Mouse (Mus musculus): ENCODE measurements around the gene Wnt9b.

The Wnt9b gene

DNA sequence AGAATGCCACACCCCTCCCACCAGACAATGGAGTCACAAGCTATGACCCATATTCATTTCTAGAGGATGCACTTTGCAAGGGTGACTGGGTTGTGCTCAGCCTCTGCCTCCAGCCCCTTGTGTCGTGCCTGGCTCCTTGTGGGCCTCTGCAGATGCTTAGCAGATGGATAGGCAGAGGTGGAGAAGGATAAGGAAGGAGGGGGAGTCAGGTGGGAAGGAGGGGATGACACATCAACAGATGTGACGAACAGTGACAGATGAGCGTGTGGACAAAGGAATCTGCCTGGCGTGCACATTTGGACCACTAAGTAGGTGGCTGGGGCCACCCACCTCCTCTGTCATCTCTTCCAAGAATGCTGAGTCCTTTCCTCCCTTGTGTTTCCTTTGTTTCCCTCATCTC lies 16.6 kb downstream of the Wnt9b start:
- in situ Hi-C loops (cut with MboI), result no loop called here

DNA sequence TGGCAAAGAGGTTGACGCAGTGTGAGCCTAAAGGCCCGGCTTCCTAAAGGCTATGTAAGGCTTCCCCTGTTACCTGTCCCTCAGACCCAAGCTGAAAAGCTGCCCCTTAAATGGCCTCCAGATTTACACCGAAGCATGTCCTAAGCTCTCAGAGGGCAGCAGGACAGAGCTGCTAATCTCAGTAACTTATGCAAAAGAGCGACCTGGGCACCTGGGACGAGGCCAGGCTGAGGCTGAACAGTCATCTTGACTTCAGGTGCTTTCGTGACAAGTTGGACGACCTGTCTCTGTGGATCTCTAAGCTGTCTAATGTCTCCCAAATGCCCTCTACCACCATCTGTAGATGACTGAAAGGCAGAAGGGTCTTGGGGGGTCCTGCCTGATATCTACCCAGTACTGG lies 17.3 kb downstream of the Wnt9b start:
- in situ Hi-C loops (cut with MboI), result no loop called here

DNA sequence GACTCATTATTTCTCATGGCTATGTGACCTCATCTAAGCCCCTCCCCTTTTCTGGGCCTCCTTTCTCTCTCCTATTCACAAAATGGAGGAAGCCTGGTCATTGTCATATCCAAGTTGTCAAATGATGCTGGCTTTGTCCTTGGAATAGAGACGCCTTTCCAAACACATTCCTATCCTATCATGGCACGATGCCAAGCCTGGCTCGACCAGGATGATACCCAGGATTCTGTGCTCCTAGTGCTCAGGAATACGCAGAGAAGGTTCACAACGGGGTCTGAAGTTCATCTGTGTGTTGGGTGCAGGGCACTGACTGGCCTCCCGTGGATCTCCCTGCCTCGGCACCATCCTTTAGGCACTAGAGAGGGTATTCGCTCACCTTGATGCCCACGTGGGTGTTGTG lies 18.0 kb downstream of the Wnt9b start:
- in situ Hi-C loops (cut with MboI), result no loop called here

DNA sequence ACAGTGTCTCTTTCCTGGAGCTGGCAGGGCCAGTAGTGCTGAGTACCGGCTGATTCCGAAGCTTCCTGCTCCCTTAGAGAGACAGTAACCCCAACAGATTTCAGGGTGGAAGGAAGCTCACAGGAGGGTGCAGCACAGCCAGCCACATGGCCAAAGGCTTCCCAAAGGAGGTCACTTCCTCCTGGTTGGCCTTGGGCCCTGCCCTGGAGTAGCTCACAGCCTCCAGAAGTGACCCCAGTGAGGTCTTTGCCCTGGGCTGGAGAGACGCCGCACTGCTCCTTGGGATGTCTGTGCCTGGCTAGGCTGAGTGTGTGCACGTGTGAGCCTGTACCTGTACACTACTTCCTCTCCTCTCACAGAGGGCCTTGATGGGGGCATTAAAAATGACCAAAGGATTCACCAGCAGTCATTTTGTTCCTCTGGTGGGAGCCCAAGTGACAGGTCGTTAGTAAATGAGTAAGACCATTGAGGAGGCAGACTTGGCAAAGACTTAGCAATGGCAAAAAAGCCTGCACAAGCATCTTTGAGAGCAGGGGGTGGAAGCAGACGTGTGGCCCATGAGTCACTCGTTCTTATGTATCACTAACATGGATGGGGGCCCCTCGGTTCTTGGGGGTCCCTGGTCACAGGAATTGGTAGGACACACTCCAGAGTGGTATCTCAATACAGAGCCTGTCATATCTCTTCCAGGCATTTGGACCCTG lies 20.2 kb downstream of the Wnt9b start:
- in situ Hi-C loops (cut with MboI), result no loop called here

DNA sequence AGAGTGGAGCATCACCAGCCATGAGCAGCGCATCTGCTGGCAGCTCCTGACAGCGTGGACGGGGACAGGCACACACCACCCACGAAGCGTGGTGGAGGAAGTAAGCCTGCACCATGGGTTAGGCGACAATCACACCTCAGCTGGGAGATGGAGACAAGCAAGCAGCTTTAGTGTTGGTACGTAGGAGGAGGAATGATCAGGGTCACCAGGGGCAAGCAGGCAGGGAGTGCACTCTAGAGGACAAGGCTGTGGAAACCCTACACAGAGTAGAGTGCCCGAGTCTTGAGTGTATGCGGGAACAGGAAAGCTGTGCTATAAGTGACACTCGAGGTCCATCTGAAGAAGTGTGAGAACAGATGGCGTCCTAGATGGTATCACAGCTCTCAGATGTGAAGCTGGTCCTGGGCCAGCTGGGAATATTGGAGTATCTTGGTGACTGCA lies 25.3 kb downstream of the Wnt9b start:
- in situ Hi-C loops (cut with MboI), result no loop called here

DNA sequence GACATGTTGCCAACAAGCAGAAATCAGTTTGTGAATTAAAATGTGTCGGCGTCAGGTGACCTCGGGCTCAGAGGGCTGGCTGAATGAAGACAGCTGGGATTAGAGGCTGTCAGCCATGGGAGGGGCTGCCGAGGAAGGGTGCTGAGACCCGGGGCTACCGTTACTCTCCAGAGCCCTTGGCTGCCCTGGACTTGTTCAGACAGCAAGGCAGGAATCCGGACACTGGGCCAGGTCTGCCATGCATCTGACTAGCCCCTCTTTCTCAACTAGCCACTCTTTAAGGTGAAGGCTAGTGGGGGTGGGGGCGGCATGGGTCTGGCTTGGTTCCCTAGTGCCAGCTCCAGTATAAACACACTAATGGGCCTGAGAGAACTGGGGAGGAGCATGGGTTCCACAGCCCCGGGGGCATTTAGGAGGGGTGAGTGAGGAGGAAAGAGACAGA lies 27.6 kb downstream of the Wnt9b start:
- in situ Hi-C loops (cut with MboI), result no loop called here

DNA sequence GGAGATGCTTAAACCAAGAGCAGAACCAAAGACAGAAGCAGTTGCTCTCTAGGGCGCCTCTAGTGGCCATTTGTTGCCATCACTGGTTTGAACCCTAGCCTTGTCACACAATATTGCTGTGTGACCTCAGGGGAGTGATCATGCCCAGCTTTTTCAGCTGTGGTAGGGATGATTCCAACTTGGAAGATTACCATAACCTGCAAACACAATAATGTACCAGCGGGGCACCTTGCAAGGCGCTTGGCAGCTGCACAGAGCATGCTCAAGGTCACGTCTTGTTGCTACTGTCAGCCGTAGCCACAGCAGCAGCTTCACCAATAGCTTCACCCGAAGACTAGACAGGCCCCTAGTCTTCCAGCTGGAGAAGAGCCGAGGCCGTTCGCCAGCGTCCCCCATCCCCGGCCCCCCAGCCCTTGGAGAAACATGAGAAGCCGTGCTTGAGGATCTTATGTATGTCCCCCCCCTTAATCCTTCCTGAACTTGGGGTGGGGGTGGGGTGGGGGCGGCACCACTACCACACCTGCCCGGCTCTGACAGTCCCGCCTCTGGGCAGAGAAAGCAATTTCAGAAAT lies 28.1 kb downstream of the Wnt9b start:
- in situ Hi-C loops (cut with MboI), result no loop called here

DNA sequence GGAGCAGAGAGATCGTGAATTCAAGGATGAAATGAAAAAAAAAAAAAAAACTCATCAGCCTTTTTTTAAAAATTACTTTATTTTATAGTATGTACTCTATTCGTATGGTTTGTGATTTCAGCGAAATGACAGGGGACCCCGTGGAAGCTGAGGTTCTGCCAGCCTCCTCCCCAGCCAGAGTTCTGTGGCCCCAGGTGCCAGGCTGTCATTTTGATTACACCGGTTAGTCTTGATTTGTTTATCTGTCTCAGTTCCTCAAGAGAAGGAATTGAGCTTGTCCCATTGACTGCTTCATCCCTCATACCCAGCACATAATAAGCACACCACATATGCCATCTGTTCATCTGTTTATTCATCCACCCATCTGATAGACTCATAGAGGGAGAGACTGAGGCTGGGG lies 30.2 kb downstream of the Wnt9b start:
- in situ Hi-C loops (cut with MboI), result no loop called here

DNA sequence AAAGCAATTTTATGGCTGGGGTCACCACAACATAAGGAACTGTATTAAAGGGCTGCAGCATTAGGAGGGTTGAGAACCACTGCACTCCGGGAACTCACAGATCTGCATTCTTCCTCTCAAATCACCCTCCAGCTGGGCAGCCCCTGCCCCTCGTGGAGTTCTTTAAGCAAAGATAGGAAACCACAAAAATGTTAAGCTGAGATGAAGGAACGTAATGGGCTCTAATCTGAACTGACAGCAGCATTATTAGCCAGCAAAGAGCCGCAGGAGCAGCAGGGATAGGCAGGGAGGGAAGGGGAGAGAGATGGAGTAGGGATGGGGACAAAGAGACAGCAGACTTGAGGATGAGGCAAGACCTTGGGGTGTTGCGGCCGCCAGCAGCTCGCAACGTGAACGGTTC lies 32.6 kb downstream of the Wnt9b start:
- in situ Hi-C loops (cut with MboI), result no loop called here

DNA sequence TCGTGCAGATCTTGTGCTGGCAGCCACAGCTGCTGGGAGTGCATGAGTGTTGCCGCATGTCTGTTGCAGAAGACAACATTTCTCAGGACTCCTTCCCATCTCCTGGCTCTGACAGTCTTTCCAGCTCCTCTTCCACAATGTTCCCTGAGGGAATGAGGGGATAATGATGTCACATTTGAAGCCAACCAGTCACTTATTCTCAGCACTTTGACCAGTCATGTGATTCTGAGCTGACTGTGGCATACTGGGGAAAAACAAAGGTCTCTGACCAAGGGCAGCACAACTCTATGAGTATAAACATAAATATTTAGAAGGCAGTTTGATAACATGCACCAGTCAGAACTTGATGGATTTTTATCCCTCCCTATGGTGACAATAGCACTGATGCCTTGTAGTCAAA lies 35.5 kb downstream of the Wnt9b start:
- in situ Hi-C loops (cut with MboI), result no loop called here

DNA sequence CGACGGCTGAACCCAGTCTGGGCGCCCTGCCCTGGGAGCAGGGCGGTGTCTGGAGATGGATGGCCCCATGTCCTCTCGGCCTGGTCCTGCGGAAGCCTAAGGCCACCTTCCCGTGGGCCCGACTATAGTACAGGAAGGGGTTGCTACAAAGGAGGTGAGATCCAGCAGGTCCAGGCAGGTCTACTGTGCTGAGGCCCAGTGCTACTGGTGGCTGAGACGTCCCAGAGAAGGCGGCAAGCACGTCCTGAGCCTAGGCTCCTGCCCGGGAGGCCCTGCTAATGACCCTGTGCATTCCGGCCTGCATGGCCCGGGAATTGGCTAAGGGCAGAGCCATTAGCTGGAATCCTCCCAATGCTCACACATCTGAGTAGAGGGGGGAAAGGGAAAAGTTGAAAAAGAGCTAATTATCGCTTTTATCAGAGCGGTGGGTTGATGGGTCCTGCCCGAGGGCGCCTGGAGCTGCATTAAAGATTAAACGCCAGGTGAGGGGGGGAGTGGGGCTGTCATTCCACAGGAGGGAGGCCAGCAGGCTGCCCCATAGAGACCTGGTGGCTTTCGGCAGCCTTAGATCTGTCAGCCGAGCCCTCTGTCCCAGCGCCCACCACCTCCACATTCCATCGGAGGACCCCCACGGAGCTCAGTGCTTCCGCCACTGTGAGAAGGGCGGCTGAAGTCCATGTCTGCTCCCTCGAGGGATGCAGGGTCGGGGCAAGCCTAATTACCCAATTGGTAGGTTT lies 37.6 kb downstream of the Wnt9b start:
- in situ Hi-C loops (cut with MboI), result no loop called here

DNA sequence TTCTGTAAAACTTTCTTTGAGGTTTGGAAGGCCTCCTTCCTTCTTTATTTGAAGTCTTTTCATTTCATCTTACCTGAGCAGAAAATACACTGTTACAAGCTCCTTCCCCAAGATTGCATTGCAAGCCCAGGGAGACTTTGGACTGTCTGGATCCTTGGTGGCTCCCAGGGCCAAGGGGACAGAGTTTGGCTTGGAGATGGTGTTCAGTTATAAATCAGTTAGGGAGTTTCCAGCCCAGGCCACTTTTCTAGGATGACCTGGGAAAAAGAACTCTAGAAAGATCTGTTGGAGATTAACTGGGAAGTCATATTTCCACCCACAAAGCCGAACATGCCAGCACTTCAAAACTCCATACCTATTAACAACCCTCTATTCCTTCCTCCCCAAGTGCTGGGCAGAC lies 39.6 kb downstream of the Wnt9b start:
- in situ Hi-C loops (cut with MboI), result no loop called here

DNA sequence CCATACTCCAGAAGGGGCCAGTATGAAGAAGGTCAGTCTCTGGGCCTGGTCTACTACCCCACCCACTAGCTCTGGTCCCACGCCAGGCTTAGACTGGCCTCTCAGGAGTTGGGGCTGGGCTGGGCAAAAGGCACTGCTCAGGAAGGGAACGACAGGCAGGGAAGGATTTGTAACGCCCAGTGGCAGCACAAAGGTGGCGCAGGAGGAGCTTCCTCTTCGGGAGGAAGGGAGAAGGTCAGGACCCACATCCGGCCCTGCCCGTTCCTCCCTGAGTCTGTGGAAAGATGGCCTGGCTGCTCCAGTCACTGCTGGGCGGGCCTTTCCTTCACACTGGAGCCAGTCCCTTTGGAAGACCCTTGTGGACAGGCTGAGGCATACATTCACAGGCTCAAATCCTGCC lies 42.6 kb downstream of the Wnt9b start:
- in situ Hi-C loops (cut with MboI), result no loop called here

DNA sequence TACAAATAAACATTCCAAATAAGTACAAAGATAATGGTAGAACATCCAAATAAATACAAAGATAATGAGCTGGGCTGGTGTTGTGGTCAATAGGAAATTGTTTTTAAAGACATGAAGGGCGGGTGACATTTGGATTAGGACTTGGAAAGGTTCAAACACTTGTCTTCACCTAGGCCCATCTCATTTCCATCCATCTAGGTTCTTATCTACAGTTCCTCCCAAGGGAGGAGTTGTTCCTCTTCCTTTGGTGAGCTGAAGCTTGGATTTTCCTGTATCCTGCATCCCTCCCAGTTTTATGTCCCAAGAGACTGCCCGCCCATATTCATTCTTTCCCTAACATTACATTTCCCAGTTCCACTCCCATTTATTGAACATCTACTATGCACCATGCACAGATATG lies 51.4 kb downstream of the Wnt9b start:
- in situ Hi-C loops (cut with MboI), result no loop called here

DNA sequence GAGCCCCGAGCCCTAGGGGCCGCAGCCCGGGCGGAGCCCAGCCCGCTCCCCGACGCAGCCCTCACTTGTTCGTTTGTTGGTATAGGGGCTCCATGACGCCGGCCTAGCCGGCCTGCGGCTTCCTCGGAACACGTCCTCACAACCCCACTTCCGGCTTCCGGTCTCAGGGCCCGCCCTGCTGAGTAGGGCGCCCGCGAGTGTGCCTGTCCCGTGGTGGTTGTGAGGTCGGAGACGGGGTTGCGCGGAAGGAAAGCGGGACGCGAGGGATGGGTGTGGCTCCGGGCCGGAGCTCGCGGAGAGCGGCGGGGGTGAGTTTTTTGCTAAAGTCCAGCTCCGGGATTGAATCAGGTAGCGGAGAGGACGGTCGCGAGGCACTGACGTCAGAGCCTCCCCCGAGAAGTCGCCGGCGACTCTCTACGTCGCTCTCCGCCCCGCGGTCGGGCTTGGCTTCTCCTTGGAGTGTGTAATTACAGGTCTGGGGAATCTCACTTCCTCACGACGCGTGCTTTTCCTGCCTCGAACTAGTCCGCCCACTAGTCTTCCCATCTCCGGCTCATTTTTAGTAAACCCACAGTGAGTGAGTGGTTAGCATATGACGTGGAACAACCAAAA lies 52.0 kb downstream of the Wnt9b start, which contains the start of gene Gosr2:
Gene Gosr2, minus strand, starts transcription at position 334 of the 612 bp plus-strand sequence.
- in situ Hi-C loops (cut with MboI), result no loop called here

DNA sequence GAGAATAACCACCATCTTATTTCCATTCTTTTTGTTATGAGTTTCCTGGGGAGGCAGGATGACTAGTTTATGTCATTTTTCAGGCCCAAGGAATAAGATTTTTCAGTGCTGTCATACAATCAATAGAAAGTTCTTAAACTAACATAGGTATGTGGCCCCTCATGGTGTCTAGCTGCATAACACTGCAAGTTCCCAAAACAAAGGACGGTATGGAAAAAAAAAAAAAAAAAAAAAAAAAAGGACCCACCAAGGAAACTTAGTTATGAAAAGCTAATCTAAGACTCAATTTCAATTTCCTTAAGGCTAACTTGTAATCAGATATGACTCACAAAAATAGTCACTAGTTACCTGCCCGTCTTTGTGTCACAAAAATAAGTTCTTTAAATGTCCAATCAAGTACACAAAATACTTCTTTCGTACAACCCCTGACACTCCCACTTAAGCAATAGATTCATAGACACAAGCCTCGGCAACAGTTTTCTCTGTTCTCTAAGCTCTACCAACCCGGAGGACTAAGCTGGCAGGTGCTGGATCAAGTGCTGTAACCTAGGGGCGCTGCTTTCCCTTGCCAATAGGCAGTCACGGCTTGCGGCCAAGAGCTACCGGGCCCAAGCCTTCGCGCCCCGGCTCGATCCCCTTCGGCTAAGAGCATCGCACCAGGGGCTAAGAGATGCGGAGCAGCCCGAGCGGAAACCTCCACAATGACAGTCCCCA lies 52.6 kb downstream of the Wnt9b start:
- in situ Hi-C loops (cut with MboI), result no loop called here

DNA sequence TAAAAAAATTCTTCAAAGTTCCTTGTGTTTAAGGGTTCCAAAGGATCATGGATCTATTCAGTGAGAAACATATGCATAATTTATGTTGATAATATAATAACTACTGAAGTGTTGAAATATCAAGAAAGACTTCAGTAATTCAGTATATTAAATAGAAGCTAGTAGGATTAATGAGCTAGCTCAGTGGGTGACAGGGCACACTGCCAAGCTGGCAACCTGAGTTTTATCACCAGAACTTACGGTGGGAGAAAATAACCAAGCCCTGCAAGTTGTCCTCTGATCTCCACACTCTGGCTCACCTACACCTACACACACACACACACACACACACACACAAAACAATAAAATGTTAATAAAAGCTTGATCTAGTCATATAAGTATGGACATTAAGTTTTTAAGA lies 56.4 kb downstream of the Wnt9b start:
- in situ Hi-C loops (cut with MboI), result no loop called here

DNA sequence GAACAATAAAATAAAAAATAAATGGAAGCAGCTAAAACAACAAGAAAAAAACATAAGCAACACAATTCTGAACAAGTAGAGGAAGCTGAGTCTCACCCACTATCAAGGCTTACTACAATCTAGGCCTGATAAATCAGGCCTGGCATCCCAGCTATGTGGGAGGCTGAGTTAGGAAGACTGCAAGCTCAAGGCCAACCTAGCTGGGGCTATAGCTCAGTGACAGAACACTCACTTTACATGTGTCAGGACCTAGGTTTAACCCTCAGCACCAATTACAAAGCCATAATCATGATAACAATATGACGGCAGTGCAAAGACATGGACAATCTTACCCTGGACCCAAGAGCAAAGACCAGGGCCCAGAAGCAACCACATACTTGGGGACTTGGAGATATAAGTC lies 58.6 kb downstream of the Wnt9b start:
- in situ Hi-C loops (cut with MboI), result no loop called here

DNA sequence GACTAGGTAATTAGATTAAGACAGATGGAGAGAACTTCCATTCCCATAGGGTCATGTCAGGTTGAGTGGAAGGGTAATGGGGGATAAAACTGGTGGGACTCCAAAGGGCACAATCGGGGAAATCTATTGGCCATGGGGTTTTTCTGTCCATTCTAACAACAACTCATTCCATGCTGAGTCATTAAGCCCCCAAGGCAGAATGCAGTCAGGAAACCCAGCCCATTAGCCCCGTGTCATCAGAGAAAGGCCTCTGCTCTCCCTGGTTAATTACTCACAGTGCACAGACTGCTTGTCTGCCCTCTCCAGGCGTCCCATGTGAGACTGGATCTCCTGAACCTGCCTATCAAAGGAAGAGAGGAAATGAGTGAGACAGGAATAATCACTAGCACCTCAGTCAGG lies 60.6 kb downstream of the Wnt9b start:
- in situ Hi-C loops (cut with MboI), result no loop called here

DNA sequence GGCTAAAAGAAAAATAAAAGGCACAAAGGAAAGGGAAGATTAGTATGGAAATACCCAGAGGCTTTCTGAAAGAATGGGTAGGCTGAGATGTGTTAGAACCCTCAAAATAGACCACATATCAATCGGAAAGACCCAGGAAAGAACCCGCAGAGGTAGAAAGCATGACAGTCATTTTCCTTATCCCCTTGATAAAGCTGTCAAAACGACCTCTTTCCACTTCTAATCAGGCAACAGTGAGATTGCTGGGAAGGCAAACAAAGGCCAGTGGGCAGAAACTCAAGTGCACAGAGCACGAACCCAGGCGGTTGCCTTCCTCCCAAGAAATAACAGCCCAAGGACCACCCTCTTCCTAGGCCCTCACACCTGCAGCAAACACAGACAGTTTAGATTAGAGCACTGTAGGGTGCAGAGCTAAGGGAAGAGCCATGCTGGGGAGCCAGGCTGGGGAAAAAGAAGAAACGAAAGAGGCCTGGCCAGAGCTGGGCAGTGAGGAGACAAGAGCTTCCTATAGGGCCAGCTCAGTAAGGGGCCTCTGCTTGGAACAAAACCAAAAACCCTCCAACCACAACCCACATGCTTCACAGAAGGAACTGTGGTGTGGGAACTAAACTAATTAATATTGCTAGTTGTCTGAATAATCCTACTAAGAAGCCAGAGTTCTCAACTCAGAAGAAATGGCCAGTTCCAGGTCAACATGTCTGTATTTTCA lies 61.2 kb downstream of the Wnt9b start:
- in situ Hi-C loops (cut with MboI), result no loop called here

DNA sequence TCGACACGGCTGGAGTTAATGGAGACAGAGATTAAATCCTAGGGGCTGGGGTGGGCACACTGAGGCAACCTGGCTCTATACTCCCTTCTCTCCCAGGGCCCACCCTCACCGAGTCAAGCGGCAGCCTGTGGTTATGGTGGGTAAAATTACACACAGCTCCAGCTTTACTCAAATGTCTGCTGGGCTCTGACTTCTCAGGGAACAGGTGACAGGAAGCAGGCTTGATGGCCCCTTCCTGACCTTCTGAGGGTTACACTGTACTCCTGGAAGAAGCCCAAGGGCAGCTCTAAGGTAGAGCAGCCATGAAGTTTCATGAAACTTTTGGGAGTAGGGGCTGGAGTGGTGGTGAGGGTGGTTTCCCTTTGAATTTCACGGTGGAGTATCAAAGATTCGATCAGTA lies 62.9 kb downstream of the Wnt9b start:
- in situ Hi-C loops (cut with MboI), result no loop called here

All from mature B cell (primary cell).